Mouse (Mus musculus) limb, embryonic 10.5 days (tissue): ENCODE measurements around the gene Rorb. TPM values are rescaled to one million over a fixed set of nuclear protein-coding genes. Genes with fewer than 3 reads are reported as not detected.

Experiments used
- DNase-seq: peaks from one replicate; pipeline ENCODE4 v3.0.0-alpha.2; 2017; ENCODE audit warnings: low spot score
- H3K27ac ChIP-seq: fragments of 300-500 bp; sonication (generic); 2 replicates; pipeline ENCODE4 v1.5.1; 2016; ENCODE audit warnings: mild to moderate bottlenecking
- H3K27me3 ChIP-seq: fragments of 300-500 bp; sonication (generic); 2 replicates; pipeline ENCODE4 v1.6.1; 2016; ENCODE audit warnings: low read depth, mild to moderate bottlenecking; ENCODE audit not compliant: poor library complexity, severe bottlenecking
- H3K36me3 ChIP-seq: fragments of 300-500 bp; sonication (generic); 2 replicates; pipeline ENCODE4 v1.6.1; 2016; ENCODE audit warnings: mild to moderate bottlenecking, moderate library complexity
- H3K4me1 ChIP-seq: fragments of 300-500 bp; sonication (generic); 2 replicates; pipeline ENCODE4 v1.6.1; 2016
- H3K4me3 ChIP-seq: fragments of 300-500 bp; sonication (generic); 2 replicates; pipeline ENCODE4 v1.5.1; 2016; ENCODE audit warnings: mild to moderate bottlenecking, moderate library complexity
- H3K9me3 ChIP-seq: fragments of 300-500 bp; sonication (generic); replicated peaks from 2 replicates; pipeline ENCODE4 v1.6.1; 2016; ENCODE audit warnings: mild to moderate bottlenecking
- WGBS: fragments of 180-500 bp; shearing (Covaris S2); methylation state at CpG from one replicate; pipeline ENCODE4 v1.1.7; 2016; 5-methylcytosine and 5-hydroxymethylcytosine counted together
- polyA plus RNA-seq: library from polyadenylated mRNA; unstranded; fragments of >200 nt; fragmentation: Nextera tagmentation; extraction: Ambion mirVana; gene quantifications from 2 replicates; pipeline ENCODE4 v1.2.1, GENCODE M21; 2016

The Rorb gene
- 0.20 and 0.36 TPM in 2 replicates for polyA plus RNA-seq

DNA sequence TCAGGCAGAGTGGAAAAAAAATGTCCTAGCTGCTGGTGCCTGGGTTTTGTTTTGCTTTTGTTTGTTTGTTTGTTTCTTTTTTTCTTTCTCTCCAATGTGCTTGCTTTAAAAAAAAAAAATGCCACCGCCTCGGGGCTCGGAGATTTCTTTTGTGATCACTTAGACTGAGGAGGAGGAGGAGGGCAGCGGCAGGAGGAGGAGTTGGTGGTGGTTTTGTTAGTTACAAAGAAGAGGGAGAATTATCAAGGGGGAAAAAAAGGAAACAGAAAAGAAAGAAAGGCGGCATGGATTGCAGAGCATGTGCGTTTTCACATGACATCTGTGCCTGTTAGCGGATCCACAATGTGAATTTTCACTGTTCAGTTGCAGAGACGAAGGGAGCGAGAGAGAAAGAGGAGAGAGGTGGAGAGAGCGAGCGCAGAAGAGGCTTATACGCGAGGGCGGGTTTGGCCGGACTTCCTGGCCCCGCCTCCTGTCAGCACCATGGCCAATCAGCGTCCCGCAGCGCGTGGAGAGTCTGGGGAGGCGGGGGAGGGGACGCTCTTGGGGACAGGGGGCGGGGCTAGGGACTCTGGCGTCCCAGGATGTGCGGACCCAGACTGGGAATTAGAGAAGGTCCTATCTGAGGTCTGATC lies at the start of gene Rorb:
Gene Rorb, minus strand, starts transcription at position 404 of the 635 bp plus-strand sequence.
- H3K27ac ChIP-seq = peak within 1 kb of the TSS; percentile 22; the same call in 1 of the 2 replicates
- peaks cover 15% of the 10 kb centered on the region for H3K4me1 ChIP-seq
- no peaks in the 10 kb centered on the region for H3K36me3 ChIP-seq
- peaks cover 39% of the 10 kb centered on the region for H3K27me3 ChIP-seq
- no peaks in the 10 kb centered on the region for H3K9me3 ChIP-seq
- 0% methylated on average over 25 of the region's 25 CpGs for WGBS
- DNase-seq = peak; percentile 90
- H3K4me3 ChIP-seq = peak within 1 kb of the TSS; percentile 56

DNA sequence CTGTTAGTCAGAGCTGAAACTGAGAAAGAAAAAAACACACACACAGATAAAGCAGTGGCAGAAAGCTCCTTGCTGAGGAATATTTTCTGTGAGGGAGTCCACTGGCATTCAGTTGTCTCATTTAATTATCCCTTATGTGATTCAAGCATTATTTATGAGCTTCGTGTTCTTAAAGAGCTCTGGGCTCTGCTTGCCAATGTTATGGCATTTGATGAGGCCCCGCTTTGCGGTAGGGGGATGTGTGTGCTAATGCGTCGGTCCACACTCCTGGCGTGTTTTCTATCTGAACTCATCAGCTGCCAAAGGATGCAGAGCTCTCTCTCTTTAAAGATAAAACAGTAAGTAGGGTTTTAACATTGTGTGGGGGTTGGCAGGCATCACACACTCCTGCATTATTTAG lies 37.9 kb upstream of the Rorb start:
- H3K9me3 ChIP-seq = no peaks in the 10 kb centered on the region
- no peaks in the 10 kb centered on the region for H3K4me1 ChIP-seq
- no peak for DNase-seq
- H3K27ac ChIP-seq = no peak overlapping the region
- H3K36me3 ChIP-seq = no peaks in the 10 kb centered on the region
- no peak overlapping the region for H3K4me3 ChIP-seq
- WGBS = 83% methylated on average over 6 of the region's 6 CpGs
- no peaks in the 10 kb centered on the region for H3K27me3 ChIP-seq

GRCm38 (mm10) chr19:19144447-19144846 lies 33.5 kb upstream of the Rorb start:
- 87% methylated on average over 4 of the region's 4 CpGs for WGBS
- no peaks in the 10 kb centered on the region for H3K27me3 ChIP-seq
- no peak for DNase-seq
- H3K27ac ChIP-seq = no peak overlapping the region
- no peaks in the 10 kb centered on the region for H3K9me3 ChIP-seq
- no peak overlapping the region for H3K4me3 ChIP-seq
- H3K4me1 ChIP-seq = no peaks in the 10 kb centered on the region
- no peaks in the 10 kb centered on the region for H3K36me3 ChIP-seq

DNA sequence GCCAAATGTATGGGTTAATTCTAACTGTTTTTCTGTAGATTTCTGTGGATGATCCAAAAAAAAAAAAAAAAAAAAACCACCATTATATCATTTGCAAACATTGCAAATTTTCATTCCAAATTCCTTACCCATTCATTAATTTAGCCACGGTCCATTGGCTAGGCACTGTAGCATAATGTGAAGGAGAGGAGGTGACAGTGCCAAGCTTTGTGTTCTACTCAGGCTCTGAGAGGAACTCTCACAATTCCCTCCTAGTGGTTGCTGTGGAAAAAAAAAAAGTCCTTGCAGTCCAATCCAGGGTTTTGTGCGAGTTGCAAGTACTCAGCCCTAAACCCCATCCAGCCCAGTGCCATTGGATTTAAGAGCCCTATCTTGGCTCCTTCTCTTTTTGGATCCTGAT lies 25.9 kb upstream of the Rorb start:
- H3K27me3 ChIP-seq = no peaks in the 10 kb centered on the region
- H3K9me3 ChIP-seq = no peaks in the 10 kb centered on the region
- no peak overlapping the region for H3K27ac ChIP-seq
- 80% methylated on average over 2 of the region's 2 CpGs for WGBS
- no peaks in the 10 kb centered on the region for H3K4me1 ChIP-seq
- no peaks in the 10 kb centered on the region for H3K36me3 ChIP-seq
- H3K4me3 ChIP-seq = no peak overlapping the region
- no peak for DNase-seq

DNA sequence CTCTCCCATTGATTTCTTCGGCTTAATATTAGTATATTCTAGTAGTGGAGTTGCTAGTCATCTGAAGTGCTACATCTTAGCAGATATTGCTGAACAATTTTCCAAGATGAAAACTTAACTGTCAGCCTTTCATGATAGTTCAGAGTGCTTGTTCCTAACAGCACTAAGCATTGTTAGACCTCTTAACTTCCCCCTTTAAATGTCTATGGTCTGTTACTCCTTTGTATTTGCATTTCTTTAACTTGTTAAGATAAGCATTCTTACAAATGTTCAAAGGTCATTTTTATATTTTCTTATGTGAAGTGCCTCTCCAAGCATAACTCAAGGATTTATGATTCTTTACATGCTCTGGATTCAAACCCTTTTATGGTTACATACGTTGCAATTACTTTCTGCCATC lies 24.8 kb upstream of the Rorb start:
- 94% methylated on average over 2 of the region's 2 CpGs for WGBS
- Histone ChIP-seq H3K9me3 (no peaks in the 10 kb centered on the region), H3K27me3 (no peaks in the 10 kb centered on the region), H3K27ac (no peak overlapping the region), H3K4me3 (no peak overlapping the region), H3K4me1 (no peaks in the 10 kb centered on the region), H3K36me3 (no peaks in the 10 kb centered on the region)
- DNase-seq = no peak

GRCm38 (mm10) chr19:19122324-19122723 lies 11.3 kb upstream of the Rorb start:
- H3K4me1 ChIP-seq = no peaks in the 10 kb centered on the region
- no peaks in the 10 kb centered on the region for H3K36me3 ChIP-seq
- no peaks in the 10 kb centered on the region for H3K9me3 ChIP-seq
- no peaks in the 10 kb centered on the region for H3K27me3 ChIP-seq
- no peak for DNase-seq
- WGBS = 47% methylated on average over 2 of the region's 2 CpGs
- H3K27ac ChIP-seq = no peak overlapping the region
- no peak overlapping the region for H3K4me3 ChIP-seq

GRCm38 (mm10) chr19:19112180-19112579 lies 1.2 kb upstream of the Rorb start:
- peaks cover 38% of the 10 kb centered on the region for H3K27me3 ChIP-seq
- H3K36me3 ChIP-seq = no peaks in the 10 kb centered on the region
- H3K4me1 ChIP-seq = peaks cover 15% of the 10 kb centered on the region
- H3K27ac ChIP-seq = no peak overlapping the region
- DNase-seq = no peak
- 57% methylated on average over 4 of the region's 4 CpGs for WGBS
- no peaks in the 10 kb centered on the region for H3K9me3 ChIP-seq
- H3K4me3 ChIP-seq = no peak overlapping the region

DNA sequence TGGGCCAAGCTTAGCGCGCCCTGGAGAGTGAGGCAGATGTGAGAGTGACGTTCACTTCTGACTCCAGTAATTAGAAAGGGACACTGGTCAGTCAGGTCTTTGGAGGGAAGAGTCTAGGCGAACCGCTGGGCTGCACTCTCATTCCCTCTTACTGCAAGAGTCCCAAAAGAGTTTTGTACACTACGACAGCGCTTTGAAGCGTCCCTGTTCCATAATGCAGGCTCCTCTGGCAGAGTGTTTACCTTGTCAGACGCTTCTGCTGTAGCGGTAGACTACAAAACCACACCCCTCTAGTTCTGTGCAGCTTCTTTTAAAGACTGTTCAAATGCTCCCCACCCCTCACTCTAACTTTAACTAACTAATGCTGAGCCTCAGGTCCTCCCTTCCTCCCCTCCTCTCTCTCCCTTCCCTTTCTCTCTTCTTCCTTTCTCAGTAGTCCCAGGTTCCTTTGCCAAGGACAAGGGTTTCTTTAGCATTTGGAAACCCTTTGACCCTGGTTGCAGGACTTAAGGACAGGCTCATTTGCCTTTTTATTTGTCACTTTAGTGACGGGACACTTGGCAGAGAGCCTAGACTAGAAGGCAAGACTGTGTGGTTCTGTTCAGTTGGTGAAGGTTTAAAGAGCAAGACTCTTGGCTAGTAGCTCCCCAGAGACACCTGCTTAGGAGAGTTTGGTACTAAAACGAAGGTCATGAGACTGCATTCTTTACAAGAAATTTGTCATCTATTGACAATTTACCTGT lies 603 bp upstream of the Rorb start:
- no peak for DNase-seq
- WGBS = 4% methylated on average over 12 of the region's 12 CpGs
- no peaks in the 10 kb centered on the region for H3K9me3 ChIP-seq
- peak overlapping the region; percentile 56 for H3K4me3 ChIP-seq
- H3K4me1 ChIP-seq = peaks cover 15% of the 10 kb centered on the region
- H3K36me3 ChIP-seq = no peaks in the 10 kb centered on the region
- H3K27ac ChIP-seq = no peak overlapping the region
- H3K27me3 ChIP-seq = peaks cover 39% of the 10 kb centered on the region

DNA sequence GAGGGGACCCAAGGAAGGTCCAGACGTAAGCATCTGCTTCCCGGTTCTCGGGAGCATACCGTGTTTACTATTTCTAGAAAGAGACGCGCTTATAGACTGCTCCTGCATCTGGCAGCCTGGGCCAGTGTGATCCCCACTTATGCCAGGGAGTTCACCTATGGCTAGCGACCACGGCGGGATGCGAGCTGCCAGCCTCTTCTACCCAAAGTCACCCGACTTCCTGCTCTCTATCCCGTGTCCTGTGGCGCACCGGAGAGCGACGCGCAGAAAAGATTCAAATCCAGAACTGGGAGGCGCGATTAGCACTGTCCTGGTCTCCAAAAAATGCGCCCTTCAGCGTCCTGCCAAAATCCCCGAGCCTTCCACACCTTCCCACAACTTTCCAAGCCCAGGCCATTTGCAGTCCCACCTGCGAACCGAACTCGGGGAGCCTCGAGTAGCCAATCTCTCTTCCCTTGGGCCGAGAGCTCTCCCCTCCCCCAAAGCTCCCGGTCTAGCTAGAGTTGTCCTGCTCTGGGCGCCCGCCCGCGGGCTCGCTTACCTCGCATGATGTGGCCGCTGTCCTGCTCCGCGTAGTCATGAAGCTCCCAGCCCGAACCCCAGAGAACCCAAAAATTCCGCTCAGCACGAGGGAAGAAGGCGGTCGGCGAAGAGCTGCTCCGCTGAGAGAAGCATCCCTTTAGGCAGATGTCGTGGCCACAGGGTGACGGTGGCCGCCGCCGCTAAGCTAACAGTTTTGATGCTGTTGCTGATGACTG lies 806 bp downstream of the Rorb start:
- 1% methylated on average over 49 of the region's 49 CpGs for WGBS
- Histone ChIP-seq H3K9me3 (no peaks in the 10 kb centered on the region), H3K27me3 (peaks cover 39% of the 10 kb centered on the region), H3K4me3 (peak overlapping the region; percentile 56), H3K27ac (peak overlapping the region; percentile 22; the same call in 1 of the 2 replicates), H3K4me1 (peaks cover 15% of the 10 kb centered on the region), H3K36me3 (no peaks in the 10 kb centered on the region)
- peak; percentile 64 for DNase-seq

DNA sequence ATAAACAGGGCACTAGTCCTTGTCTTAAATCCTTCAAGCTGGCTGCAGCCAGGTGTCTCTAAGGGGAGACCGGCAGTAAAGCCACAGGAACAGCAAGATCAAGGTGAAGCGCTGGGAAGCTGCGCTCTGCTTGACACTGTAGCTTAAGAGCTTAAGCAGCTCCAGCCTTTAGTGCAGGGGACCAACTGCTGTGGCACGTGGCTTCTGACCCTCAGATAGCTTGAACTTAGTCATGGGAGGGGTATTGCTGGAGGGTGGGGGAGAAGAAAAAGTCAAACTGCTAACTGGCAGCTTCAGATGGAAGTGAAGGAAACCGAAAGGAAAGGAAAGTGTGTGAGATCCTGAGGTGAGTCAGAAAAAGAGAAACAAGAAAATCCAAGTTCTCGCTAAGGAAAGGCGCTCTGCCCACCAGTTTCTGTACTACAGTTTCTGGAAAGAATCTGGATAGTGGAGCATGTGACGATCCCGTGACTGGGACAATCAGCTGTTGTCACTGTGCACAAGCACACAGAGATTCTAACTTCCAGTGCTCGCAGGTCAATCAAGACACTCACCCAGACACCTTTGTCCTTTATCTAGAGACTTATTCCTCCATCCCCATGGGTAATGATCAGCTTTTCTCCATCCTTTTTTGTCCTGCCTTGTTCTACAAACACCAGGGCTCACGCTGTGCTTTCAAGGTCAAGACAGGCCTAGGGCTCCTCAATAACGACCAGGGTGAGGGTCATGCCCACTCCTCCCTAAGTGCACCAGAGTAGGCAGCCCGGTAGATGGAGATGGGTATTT lies 2.2 kb downstream of the Rorb start:
- Histone ChIP-seq H3K9me3 (no peaks in the 10 kb centered on the region), H3K27ac (no peak overlapping the region), H3K4me3 (no peak overlapping the region), H3K27me3 (peaks cover 39% of the 10 kb centered on the region), H3K4me1 (peaks cover 15% of the 10 kb centered on the region), H3K36me3 (no peaks in the 10 kb centered on the region)
- peak; percentile 31 for DNase-seq
- 34% methylated on average over 13 of the region's 13 CpGs for WGBS

DNA sequence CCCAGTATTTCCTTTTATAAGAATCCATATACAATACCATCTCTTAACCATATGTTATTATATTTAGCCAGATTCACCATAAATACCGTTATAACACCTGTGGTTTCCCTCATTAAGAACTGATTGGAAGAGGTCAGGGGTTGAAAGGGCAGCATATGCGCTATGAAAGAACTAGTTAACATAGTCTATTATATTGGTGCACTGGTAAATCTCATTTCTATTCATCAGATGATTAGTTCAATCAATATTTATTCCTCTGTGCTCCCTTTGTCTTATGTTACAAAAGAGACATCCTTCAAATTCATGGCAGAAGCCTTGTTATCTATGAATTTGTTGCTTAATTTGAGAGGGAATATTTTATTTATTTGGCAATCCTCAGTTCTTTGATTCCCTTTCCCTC lies 6.4 kb downstream of the Rorb start:
- no peaks in the 10 kb centered on the region; the same call in 1 of the 2 replicates for H3K4me1 ChIP-seq
- H3K9me3 ChIP-seq = no peaks in the 10 kb centered on the region
- 87% methylated on average over 2 of the region's 2 CpGs for WGBS
- H3K27ac ChIP-seq = no peak overlapping the region
- peaks cover 25% of the 10 kb centered on the region for H3K27me3 ChIP-seq
- no peak overlapping the region for H3K4me3 ChIP-seq
- H3K36me3 ChIP-seq = no peaks in the 10 kb centered on the region
- no peak for DNase-seq

DNA sequence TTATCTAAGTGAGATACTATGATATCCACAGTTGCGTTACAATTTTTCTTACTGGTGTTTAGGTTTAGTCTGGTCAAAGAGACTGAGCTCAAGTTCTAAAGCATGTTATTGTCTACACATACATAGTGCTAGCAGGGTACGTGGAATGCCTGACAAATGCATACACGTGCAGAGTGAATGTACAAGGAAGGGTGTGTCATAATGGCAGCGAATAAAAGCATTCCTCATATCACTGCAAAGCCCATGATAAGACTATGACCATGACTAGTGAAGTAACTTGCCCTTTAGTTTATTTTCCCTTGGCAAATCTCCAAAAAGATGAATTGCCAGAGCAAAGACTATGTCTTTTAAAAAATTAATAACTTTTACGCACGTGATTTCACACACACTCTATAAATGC lies 13.8 kb downstream of the Rorb start:
- Histone ChIP-seq H3K9me3 (no peaks in the 10 kb centered on the region), H3K27ac (no peak overlapping the region), H3K4me1 (no peaks in the 10 kb centered on the region), H3K4me3 (no peak overlapping the region), H3K27me3 (no peaks in the 10 kb centered on the region), H3K36me3 (no peaks in the 10 kb centered on the region)
- no peak for DNase-seq
- 94% methylated on average over 6 of the region's 6 CpGs for WGBS
